Mouse (Mus musculus) frontal cortex, postnatal 10 days (tissue): ENCODE measurements at regions not wholly inside any gene's neighbourhood (a gene's known extent, or its start where the extent isn't known, plus 50 kb on each side); places are given as distances from the start of the nearest gene placed in this dataset.

ENCODE experiments used
- DNase-seq, 2 experiments: peaks; one replicate each; pipeline ENCODE4 v3.0.0; 2022; ENCODE audit warnings: low spot score in 2 of 2, mixed read lengths in 1 of 2

- no peak for DNase-seq
Measured at GRCm38 (mm10) chr5:75248279-75248678, 96.2 kb downstream of the Pdgfra start.

GRCm38 (mm10) chr5:75249671-75250070 is 97.6 kb downstream of the Pdgfra start:
- DNase-seq: no peak

- DNase-seq: no peak
Measured at GRCm38 (mm10) chr5:75253349-75253748, 101.3 kb downstream of the Pdgfra start.

- DNase-seq: no peak
Measured at GRCm38 (mm10) chr5:75253830-75254229, 101.7 kb downstream of the Pdgfra start.

GRCm38 (mm10) chr5:75256186-75256585 is 104.1 kb downstream of the Pdgfra start:
- DNase-seq: no peak

- no peak for DNase-seq
Measured at GRCm38 (mm10) chr5:75257067-75257466, 105.0 kb downstream of the Pdgfra start.

GRCm38 (mm10) chr5:75260247-75260646 is 108.2 kb downstream of the Pdgfra start:
- peak in 1 of 2 experiments; percentile 12 for DNase-seq

GRCm38 (mm10) chr5:75266111-75266676 is 114.1 kb downstream of the Pdgfra start:
- DNase-seq: no peak

GRCm38 (mm10) chr5:75266871-75267270 is 114.8 kb downstream of the Pdgfra start:
- no peak for DNase-seq

- DNase-seq: no peak
Measured at GRCm38 (mm10) chr5:75267766-75268165, 115.7 kb downstream of the Pdgfra start.

GRCm38 (mm10) chr5:75278041-75278440 is 125.9 kb downstream of the Pdgfra start:
- no peak for DNase-seq

- DNase-seq: no peak
Measured at GRCm38 (mm10) chr5:75279561-75280171, 127.6 kb downstream of the Pdgfra start.

GRCm38 (mm10) chr5:75280698-75281097 is 128.6 kb downstream of the Pdgfra start:
- no peak for DNase-seq

- no peak for DNase-seq
Measured at GRCm38 (mm10) chr5:75281510-75281909, 129.4 kb downstream of the Pdgfra start.

- DNase-seq: no peak
Measured at GRCm38 (mm10) chr5:75282617-75283016, 130.5 kb downstream of the Pdgfra start.

- DNase-seq: no peak
Measured at GRCm38 (mm10) chr5:75283841-75284240, 131.7 kb downstream of the Pdgfra start.

- DNase-seq: no peak
Measured at GRCm38 (mm10) chr5:75285950-75286349, 133.9 kb downstream of the Pdgfra start.

GRCm38 (mm10) chr5:75295676-75296075 is 143.6 kb downstream of the Pdgfra start:
- no peak for DNase-seq

GRCm38 (mm10) chr5:75312897-75313296 is 160.8 kb downstream of the Pdgfra start:
- no peak for DNase-seq

GRCm38 (mm10) chr5:75315956-75316355 is 163.9 kb downstream of the Pdgfra start:
- no peak for DNase-seq

GRCm38 (mm10) chr5:75320536-75320935 is 168.4 kb downstream of the Pdgfra start:
- no peak for DNase-seq

- no peak for DNase-seq
Measured at GRCm38 (mm10) chr5:75334050-75334449, 182.0 kb downstream of the Pdgfra start.

- DNase-seq: peak; percentile 7 to 19
Measured at GRCm38 (mm10) chr5:75336454-75336853, 184.4 kb downstream of the Pdgfra start.

GRCm38 (mm10) chr5:75338439-75338838 is 186.3 kb downstream of the Pdgfra start:
- DNase-seq: peak in 1 of 2 experiments; percentile 28
